Mouse (Mus musculus) urinary bladder, adult 18-20 months (tissue): ENCODE results near the gene Ldb1.
A peak's percentile ranks its signal among the peaks of the same experiment; 100 is the strongest.
"Not testable (repeated sequence)": the region's sequence is repeated elsewhere in the genome, so short reads cannot be mapped to it uniquely, and the experiment has no call there.

ENCODE experiments used
- DNase-seq, 2 experiments: peaks; one replicate each; pipeline ENCODE4 v3.0.0; 2022; ENCODE audit warnings: low spot score in 2 of 2, mixed read lengths in 2 of 2

The Ldb1 gene

DNA sequence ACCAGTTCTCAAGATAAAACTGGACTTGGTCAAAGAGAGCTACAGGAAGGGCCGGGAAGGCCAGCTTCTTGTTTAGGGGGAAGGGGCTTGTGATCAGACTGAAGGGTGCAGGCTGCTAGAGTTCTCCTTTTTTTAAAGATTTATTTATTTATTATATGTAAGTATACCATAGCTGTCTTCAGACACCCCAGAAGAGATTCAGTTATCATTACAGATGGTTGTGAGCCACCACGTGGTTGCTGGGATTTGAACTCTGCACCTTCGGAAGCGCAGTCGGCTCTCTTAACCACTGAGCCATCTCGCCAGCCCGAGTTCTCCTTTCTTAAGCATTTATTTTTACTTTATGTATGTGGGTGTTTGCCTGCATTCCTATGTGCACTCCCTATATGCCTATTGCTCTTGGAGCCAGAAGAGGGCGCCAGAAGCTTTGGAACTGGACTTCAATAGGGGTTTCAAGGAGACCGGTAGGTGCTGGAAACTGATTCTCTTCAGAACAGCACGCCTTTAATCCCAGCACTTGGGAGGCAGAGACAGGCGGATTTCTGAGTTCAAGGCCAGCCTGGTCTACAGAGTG, 16.2 kb downstream of the Ldb1 start:
- no peak for DNase-seq

- DNase-seq = no peak
Measured at GRCm38 (mm10) chr19:46026567-46026966, 18.4 kb downstream of the Ldb1 start.

- DNase-seq = peak in 1 of 2 experiments; percentile 52
Measured at GRCm38 (mm10) chr19:46024959-46025358, 20.1 kb downstream of the Ldb1 start.

- DNase-seq = no peak
Measured at GRCm38 (mm10) chr19:46016023-46016422, 29.0 kb downstream of the Ldb1 start.

GRCm38 (mm10) chr19:46014572-46015178, 30.3 kb downstream of the Ldb1 start:
- DNase-seq = peak; percentile 81

GRCm38 (mm10) chr19:46005680-46006079, 39.3 kb downstream of the Ldb1 start:
- DNase-seq = no peak

GRCm38 (mm10) chr19:46004814-46005466, 40.1 kb downstream of the Ldb1 start:
- no peak for DNase-seq

DNA sequence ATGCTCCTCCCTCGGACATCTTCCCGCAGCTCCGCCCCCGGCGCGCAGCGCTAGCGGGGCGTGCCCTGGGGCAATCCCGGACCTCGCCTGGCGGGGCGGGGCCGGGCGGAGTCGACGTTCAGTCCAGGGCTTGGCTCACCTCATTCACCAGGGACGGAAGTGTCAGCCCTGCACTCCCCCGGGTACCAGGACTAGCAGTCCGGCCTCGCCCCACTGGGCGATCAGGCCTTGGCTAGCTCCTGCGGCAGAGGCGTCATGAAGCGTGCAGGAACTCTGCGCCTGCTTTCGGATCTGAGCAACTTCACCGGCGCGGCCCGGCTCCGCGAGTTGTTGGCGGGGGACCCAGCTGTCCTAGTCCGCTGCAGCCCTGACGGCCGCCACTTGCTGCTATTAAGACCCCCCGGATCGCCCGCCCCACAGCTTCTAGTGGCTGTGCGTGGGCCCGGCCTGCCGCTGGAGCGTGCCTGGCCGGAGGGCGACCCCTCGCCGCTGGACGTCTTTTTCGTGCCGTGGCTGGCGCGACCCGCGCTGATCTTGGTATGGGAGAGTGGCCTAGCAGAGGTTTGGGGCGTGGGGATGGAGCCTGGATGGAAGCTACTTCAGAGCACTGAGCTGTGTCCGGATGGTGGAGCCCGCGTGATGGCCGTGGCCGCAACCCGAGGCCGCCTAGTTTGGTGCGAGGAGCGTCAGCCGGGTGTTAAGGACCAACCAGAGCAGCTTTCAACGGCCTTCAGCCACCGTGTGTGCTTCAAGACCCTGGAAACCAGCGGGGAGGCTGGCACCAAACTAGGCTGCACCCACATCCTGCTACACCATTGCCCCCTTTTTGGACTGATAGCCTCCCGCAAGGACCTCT, 41.4 kb downstream of the Ldb1 start, which contains the start of gene Hps6:
Gene Hps6 (plus strand): TSS at position 138 of the 856 bp plus-strand sequence.
- peak; percentile 86 to 88 for DNase-seq

GRCm38 (mm10) chr19:46002279-46002678, 42.7 kb downstream of the Ldb1 start:
- DNase-seq = no peak

GRCm38 (mm10) chr19:45999378-45999777, 45.6 kb downstream of the Ldb1 start:
- DNase-seq = no peak

- DNase-seq = no peak
Measured at GRCm38 (mm10) chr19:45998694-45999217, 46.3 kb downstream of the Ldb1 start.

DNA sequence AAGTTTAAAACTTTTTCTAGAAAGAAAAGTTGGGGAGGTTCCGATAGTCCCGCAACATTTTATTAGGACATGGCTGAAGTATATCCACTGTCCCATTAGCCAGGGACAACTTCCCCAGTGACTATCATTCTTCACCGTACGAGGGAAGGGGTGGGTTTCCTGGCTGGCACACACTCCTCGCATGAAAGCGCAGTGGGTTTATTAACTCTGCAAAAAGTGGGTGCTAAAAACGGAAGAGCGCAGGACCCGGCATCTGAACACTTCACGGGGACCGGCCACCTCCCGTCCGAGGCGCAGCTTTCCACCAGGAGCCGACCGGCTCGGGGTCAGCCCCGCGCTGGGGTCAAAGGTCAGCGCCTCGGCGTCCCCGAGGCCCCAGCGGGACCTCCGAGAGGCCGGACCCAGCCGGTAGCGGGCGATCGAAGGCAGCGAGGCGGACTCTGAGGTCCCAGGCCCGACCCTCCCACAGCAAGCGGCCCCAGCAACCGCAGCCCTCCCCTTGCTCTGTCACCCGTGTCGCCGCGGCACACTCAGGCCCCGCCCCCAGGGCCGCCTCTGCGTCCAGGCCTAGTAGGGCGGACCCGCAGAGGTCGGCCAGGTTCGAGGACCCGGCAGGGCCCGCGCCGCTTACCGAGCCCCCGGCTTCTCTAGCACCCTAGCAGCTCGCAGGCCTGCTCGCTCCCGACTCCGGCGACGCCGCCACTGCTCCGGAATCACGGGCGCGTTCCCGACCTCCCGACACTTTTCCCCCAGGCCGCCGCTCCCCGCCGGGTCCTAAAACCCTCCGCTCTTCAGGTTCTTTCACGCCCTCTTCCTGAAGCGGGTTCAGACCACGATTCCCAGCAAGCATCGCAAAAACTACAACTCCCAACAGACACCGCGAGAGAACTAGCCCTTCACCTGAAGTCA, 47.0 kb downstream of the Ldb1 start, which contains the start of gene Armh3:
Gene Armh3 (minus strand): TSS at position 704 of the 909 bp plus-strand sequence.
- peak; percentile 89 to 90 for DNase-seq

- no peak for DNase-seq
Measured at GRCm38 (mm10) chr19:45997365-45997764, 47.6 kb downstream of the Ldb1 start.

- no peak for DNase-seq
Measured at GRCm38 (mm10) chr19:45993981-45994737, 50.9 kb downstream of the Ldb1 start.

DNA sequence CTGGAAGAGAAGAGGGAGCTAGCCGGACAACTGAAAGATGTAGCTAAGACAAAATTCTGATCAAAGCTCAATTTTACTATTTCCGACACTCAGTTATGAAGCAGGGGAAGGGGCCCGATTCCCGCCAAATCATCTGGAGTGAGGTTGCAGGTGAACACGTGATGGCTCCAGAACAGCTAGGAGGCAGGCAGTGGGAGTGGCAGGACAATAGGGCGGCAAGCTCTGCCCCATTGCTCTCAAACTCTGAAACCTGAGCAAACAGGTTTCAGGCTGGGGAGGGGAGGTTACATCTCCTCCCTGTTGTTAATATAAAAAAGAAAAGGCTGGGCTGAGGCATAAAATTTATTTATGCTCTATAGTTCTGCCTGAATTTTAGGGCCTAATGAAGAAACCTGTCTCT, 51.6 kb downstream of the Ldb1 start:
- DNase-seq = not testable (repeated sequence)

DNA sequence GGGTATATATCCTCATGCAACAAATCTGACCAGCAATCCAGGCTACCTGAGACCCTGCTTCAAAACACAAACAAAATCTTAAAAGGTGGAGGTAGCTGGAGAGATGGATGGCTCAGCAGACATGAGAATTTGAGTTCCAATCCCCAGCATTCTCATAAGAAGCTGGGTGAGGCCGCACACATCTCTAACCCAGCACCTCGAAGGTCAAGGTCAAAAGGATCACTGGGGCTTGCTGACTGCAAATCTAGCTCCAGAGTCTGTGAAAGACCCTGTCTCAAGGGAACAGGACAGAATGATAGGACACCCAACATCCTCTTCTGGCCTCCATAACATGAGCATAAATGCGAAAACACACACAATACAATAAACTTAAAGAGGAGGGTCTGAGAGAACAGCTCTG, 53.8 kb downstream of the Ldb1 start:
- DNase-seq = no peak

DNA sequence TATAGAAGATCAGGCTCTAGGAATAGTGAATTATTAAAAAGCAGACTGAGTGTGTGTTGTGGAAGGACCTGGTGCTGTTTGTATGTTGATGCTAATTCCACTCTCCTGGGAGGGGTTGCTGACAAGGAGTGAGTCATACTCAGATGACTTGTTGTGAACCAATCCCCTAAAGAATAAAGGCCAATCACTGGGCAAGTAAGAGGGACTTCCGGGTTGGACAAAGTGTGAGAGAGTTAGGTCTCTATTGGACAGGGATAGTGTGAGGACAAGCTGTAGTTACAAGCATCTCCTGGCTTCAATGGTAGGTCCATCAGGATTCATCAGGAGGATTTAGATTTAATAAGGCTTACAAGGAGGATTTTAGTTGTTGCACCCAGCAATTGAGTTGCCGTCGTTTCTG, 56.8 kb downstream of the Ldb1 start:
- no peak for DNase-seq

DNA sequence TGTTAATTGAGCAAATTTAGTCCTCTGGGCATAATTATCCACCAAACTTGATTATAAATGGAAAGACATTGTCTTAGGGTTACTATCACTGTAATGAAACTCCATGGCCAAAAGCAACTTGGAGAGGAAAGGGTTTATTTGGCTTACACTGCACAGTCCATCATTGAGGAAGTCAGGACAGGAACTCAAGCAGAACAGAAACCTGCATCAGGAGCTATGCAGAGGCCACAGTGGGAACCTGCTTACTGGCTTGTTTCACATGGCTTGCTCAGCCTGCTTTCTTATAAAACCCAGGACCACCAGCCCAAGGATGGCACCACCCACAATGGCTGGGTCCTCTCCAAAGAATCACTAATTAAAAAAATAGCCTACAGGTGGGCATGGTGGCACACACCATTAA, 60.6 kb downstream of the Ldb1 start:
- no peak for DNase-seq
